Mouse (Mus musculus): ENCODE measurements at regions not wholly inside any gene's neighbourhood (a gene's known extent, or its start where the extent isn't known, plus 50 kb on each side); places are given as distances from the start of the nearest gene placed in this dataset.

- TF ChIP-seq CTCF (IDR thresholded peaks at IDR 0.05) (no peak), POLR2A (IDR thresholded peaks at IDR 0.05; ENCODE audit: insufficient read depth, low read depth, low read length) (no peak)
Observed at GRCm38 (mm10) chr15:50513036-50513435, 3371.7 kb upstream of the Gm7489 start.
